Mouse (Mus musculus) MEL (cell line): Measurements from ENCODE around the gene Kcne3. TPM values are rescaled to one million over a fixed set of nuclear protein-coding genes. Genes with fewer than 3 reads are reported as not detected.
A peak's percentile ranks its signal among the peaks of the same experiment; 100 is the strongest.

Source experiments
- DNase-seq: peaks from one replicate; pipeline ENCODE4 v3.0.0; 2011; ENCODE audit warnings: low read depth, low spot score
- H3K27ac ChIP-seq: 2 replicates; pipeline ENCODE4 v1.5.1; 2012; ENCODE audit warnings: low read depth, mild to moderate bottlenecking, control low read depth, low read length, moderate library complexity; ENCODE audit not compliant: control insufficient read depth
- H3K27me3 ChIP-seq, 2 experiments: fragments of 150-350 bp in 1 of 2; sonication (generic) in 1 of 2; 2 replicates each; pipeline ENCODE4 v1.6.1; 2012; ENCODE audit warnings: low read length in 2 of 2, mild to moderate bottlenecking in 2 of 2, improper control_type of control experiment in 1 of 2, moderate library complexity in 1 of 2; ENCODE audit not compliant: insufficient read depth in 2 of 2, control insufficient read depth in 1 of 2
- H3K36me3 ChIP-seq, 2 experiments: 2 replicates each; pipeline ENCODE4 v1.6.1; 2012 to 2014; ENCODE audit warnings: low read length in 2 of 2, improper control_type of control experiment in 1 of 2, inconsistent platforms in 1 of 2, mild to moderate bottlenecking in 1 of 2; ENCODE audit not compliant: insufficient read depth in 2 of 2, control insufficient read depth in 1 of 2
- H3K4me1 ChIP-seq, 2 experiments: fragments of 150-350 bp in 1 of 2; sonication (generic) in 1 of 2; 2 replicates each; pipeline ENCODE4 v1.6.1; 2012; ENCODE audit warnings: low read length in 2 of 2, improper control_type of control experiment in 1 of 2, mild to moderate bottlenecking in 1 of 2; ENCODE audit not compliant: insufficient read depth in 2 of 2, control insufficient read depth in 1 of 2
- H3K4me3 ChIP-seq, 2 experiments: fragments of 150-350 bp in 1 of 2; sonication (generic) in 1 of 2; 2 replicates each; pipeline ENCODE4 v1.5.1; 2012; ENCODE audit warnings: low read depth in 2 of 2, low read length in 2 of 2, mild to moderate bottlenecking in 2 of 2, moderate library complexity in 2 of 2, control low read depth in 1 of 2, improper control_type of control experiment in 1 of 2; ENCODE audit not compliant: control insufficient read depth in 1 of 2, insufficient read depth in 1 of 2
- H3K79me2 ChIP-seq: 2 replicates; pipeline ENCODE4 v1.6.1; 2012; ENCODE audit warnings: mild to moderate bottlenecking, low read length, moderate library complexity; ENCODE audit not compliant: control insufficient read depth, poor library complexity, insufficient read depth
- H3K9ac ChIP-seq: 2 replicates; pipeline ENCODE4 v1.6.1; 2012; ENCODE audit warnings: low read depth, mild to moderate bottlenecking, control low read depth, low read length, moderate library complexity; ENCODE audit not compliant: control insufficient read depth, poor library complexity, severe bottlenecking
- H3K9me3 ChIP-seq: fragments of 150-350 bp; sonication (generic); replicated peaks from 2 replicates; pipeline ENCODE4 v1.6.1; 2012; ENCODE audit warnings: mild to moderate bottlenecking, low read length, improper control_type of control experiment, moderate library complexity; ENCODE audit not compliant: insufficient read depth
- CHD1 ChIP-seq: IDR thresholded peaks from 2 replicates; pipeline ENCODE4 v1.6.1; 2012; ENCODE audit warnings: low read depth, mild to moderate bottlenecking, inconsistent platforms, low read length, improper control_type of control experiment
- CHD2 ChIP-seq: IDR thresholded peaks from 2 replicates; pipeline ENCODE4 v1.6.1; 2011; ENCODE audit warnings: low read length, improper control_type of control experiment
- CTCF ChIP-seq, 3 experiments: IDR thresholded peaks in 2 of 3; conservative IDR thresholded peaks in 1 of 3; 2 replicates each; pipeline ENCODE4 v1.5.1; 2011 to 2012; ENCODE audit warnings: low read length in 3 of 3, low read depth in 2 of 3, mild to moderate bottlenecking in 2 of 3, improper control_type of control experiment in 1 of 3, inconsistent platforms in 1 of 3, mixed read lengths in 1 of 3, moderate library complexity in 1 of 3; ENCODE audit not compliant: control insufficient read depth in 1 of 3, insufficient read depth in 1 of 3, poor library complexity in 1 of 3, severe bottlenecking in 1 of 3
- E2F4 ChIP-seq: IDR thresholded peaks from 2 replicates; pipeline ENCODE4 v1.6.1; 2011; ENCODE audit warnings: low read depth, low read length, improper control_type of control experiment, borderline replicate concordance
- ELF1 ChIP-seq: IDR thresholded peaks from 2 replicates; pipeline ENCODE4 v1.6.1; 2014; ENCODE audit warnings: low read depth, mild to moderate bottlenecking, inconsistent platforms, low read length, improper control_type of control experiment, moderate library complexity
- EP300 ChIP-seq, 2 experiments: IDR thresholded peaks; 2 replicates each; pipeline ENCODE4 v1.6.1; 2011; ENCODE audit warnings: improper control_type of control experiment in 2 of 2, low read length in 2 of 2, low read depth in 1 of 2, mild to moderate bottlenecking in 1 of 2
- ETS1 ChIP-seq: IDR thresholded peaks from 2 replicates; pipeline ENCODE4 v1.6.1; 2012; ENCODE audit warnings: low read depth, mild to moderate bottlenecking, inconsistent platforms, low read length, improper control_type of control experiment, moderate library complexity
- GABPA ChIP-seq: IDR thresholded peaks from 2 replicates; pipeline ENCODE4 v1.6.1; 2012; ENCODE audit warnings: low read depth, mild to moderate bottlenecking, inconsistent platforms, low read length, improper control_type of control experiment, moderate library complexity
- GATA1 ChIP-seq: IDR thresholded peaks from 2 replicates; pipeline ENCODE4 v1.6.1; 2011; ENCODE audit warnings: low read depth, low read length, improper control_type of control experiment
- HCFC1 ChIP-seq: IDR thresholded peaks from 2 replicates; pipeline ENCODE4 v1.6.1; 2012; ENCODE audit warnings: low read depth, mild to moderate bottlenecking, inconsistent platforms, low read length, improper control_type of control experiment, moderate library complexity
- JUND ChIP-seq: IDR thresholded peaks from 2 replicates; pipeline ENCODE4 v1.6.1; 2011; ENCODE audit warnings: low read depth, mild to moderate bottlenecking, improper control_type of control experiment, low read length
- MAFK ChIP-seq: IDR thresholded peaks from 2 replicates; pipeline ENCODE4 v1.6.1; 2011; ENCODE audit warnings: low read depth, mild to moderate bottlenecking, low read length, improper control_type of control experiment, borderline replicate concordance
- MAX ChIP-seq: IDR thresholded peaks from 2 replicates; pipeline ENCODE4 v1.6.1; 2011; ENCODE audit warnings: low read length, improper control_type of control experiment
- MAZ ChIP-seq: IDR thresholded peaks from 2 replicates; pipeline ENCODE4 v1.6.1; 2012; ENCODE audit warnings: low read depth, mild to moderate bottlenecking, inconsistent platforms, low read length, improper control_type of control experiment
- MEF2A ChIP-seq: IDR thresholded peaks from 2 replicates; pipeline ENCODE4 v1.6.1; 2014; ENCODE audit warnings: low read depth, mild to moderate bottlenecking, inconsistent platforms, low read length, improper control_type of control experiment; ENCODE audit not compliant: poor library complexity, insufficient replicate concordance, severe bottlenecking; ENCODE audit errors: extremely low read depth
- MXI1 ChIP-seq: IDR thresholded peaks from 2 replicates; pipeline ENCODE4 v1.6.1; 2011; ENCODE audit warnings: mild to moderate bottlenecking, low read depth, low read length, improper control_type of control experiment
- MYB ChIP-seq: IDR thresholded peaks from 2 replicates; pipeline ENCODE4 v1.6.1; 2011; ENCODE audit warnings: mild to moderate bottlenecking, low read depth, low read length, improper control_type of control experiment
- MYC ChIP-seq: IDR thresholded peaks from 2 replicates; pipeline ENCODE4 v1.6.1; 2011; ENCODE audit warnings: low read depth, mild to moderate bottlenecking, low read length, improper control_type of control experiment, moderate library complexity
- NELFE ChIP-seq: IDR thresholded peaks from 2 replicates; pipeline ENCODE4 v1.6.1; 2011; ENCODE audit warnings: low read depth, low read length, improper control_type of control experiment
- NRF1 ChIP-seq: IDR thresholded peaks from 2 replicates; pipeline ENCODE4 v1.6.1; 2014; ENCODE audit warnings: low read depth, mild to moderate bottlenecking, inconsistent platforms, low read length, improper control_type of control experiment, moderate library complexity; ENCODE audit not compliant: poor library complexity, insufficient read depth, severe bottlenecking
- POLR2A ChIP-seq, 2 experiments: IDR thresholded peaks; 2 replicates each; pipeline ENCODE4 v1.6.1; 2011 to 2012; ENCODE audit warnings: low read length in 2 of 2, mild to moderate bottlenecking in 2 of 2, control low read depth in 1 of 2, improper control_type of control experiment in 1 of 2, low read depth in 1 of 2, moderate library complexity in 1 of 2; ENCODE audit not compliant: control insufficient read depth in 1 of 2, insufficient read depth in 1 of 2, poor library complexity in 1 of 2
- POLR2AphosphoS2 ChIP-seq: IDR thresholded peaks from 2 replicates; pipeline ENCODE4 v1.6.1; 2011; ENCODE audit warnings: low read length, improper control_type of control experiment
- POLR2AphosphoS5 ChIP-seq: IDR thresholded peaks from 2 replicates; pipeline ENCODE4 v1.6.1; 2012; ENCODE audit warnings: low read depth, borderline replicate concordance, mild to moderate bottlenecking, inconsistent platforms, low read length, moderate library complexity, mixed read lengths
- RCOR1 ChIP-seq: IDR thresholded peaks from 2 replicates; pipeline ENCODE4 v1.6.1; 2012; ENCODE audit warnings: low read depth, mild to moderate bottlenecking, inconsistent platforms, low read length, improper control_type of control experiment
- SIN3A ChIP-seq: IDR thresholded peaks from 2 replicates; pipeline ENCODE4 v1.6.1; 2012; ENCODE audit warnings: low read length, improper control_type of control experiment, inconsistent platforms
- SMC3 ChIP-seq: IDR thresholded peaks from 2 replicates; pipeline ENCODE4 v1.6.1; 2011; ENCODE audit warnings: low read depth, low read length, improper control_type of control experiment
- TAL1 ChIP-seq: IDR thresholded peaks from 2 replicates; pipeline ENCODE4 v1.6.1; 2012; ENCODE audit warnings: mild to moderate bottlenecking, inconsistent platforms, low read length, moderate library complexity, mixed read lengths
- TBP ChIP-seq: IDR thresholded peaks from 2 replicates; pipeline ENCODE4 v1.8.0; 2011; ENCODE audit warnings: low read depth, low read length, improper control_type of control experiment
- TCF12 ChIP-seq: IDR thresholded peaks from 2 replicates; pipeline ENCODE4 v1.6.1; 2014; ENCODE audit warnings: low read depth, mild to moderate bottlenecking, inconsistent platforms, low read length, improper control_type of control experiment, moderate library complexity
- UBTF ChIP-seq: IDR thresholded peaks from 2 replicates; pipeline ENCODE4 v1.6.1; 2012; ENCODE audit warnings: low read depth, mild to moderate bottlenecking, inconsistent platforms, low read length, improper control_type of control experiment, moderate library complexity, borderline replicate concordance; ENCODE audit not compliant: insufficient read depth
- USF1 ChIP-seq: IDR thresholded peaks from 2 replicates; pipeline ENCODE4 v1.6.1; 2014; ENCODE audit warnings: low read depth, mild to moderate bottlenecking, inconsistent platforms, low read length, improper control_type of control experiment, moderate library complexity
- USF2 ChIP-seq, 2 experiments: IDR thresholded peaks; 2 replicates each; pipeline ENCODE4 v1.6.1; 2011 to 2012; ENCODE audit warnings: improper control_type of control experiment in 2 of 2, low read length in 2 of 2, borderline replicate concordance in 1 of 2, inconsistent platforms in 1 of 2, low read depth in 1 of 2, mild to moderate bottlenecking in 1 of 2; ENCODE audit not compliant: insufficient read depth in 1 of 2
- ZC3H11A ChIP-seq: IDR thresholded peaks from 2 replicates; pipeline ENCODE4 v1.6.1; 2012; ENCODE audit warnings: low read depth, mild to moderate bottlenecking, inconsistent platforms, low read length, improper control_type of control experiment
- ZKSCAN1 ChIP-seq: IDR thresholded peaks from 2 replicates; pipeline ENCODE4 v1.6.1; 2012; ENCODE audit warnings: low read depth, mild to moderate bottlenecking, inconsistent platforms, low read length, improper control_type of control experiment, moderate library complexity
- ZMIZ1 ChIP-seq: IDR thresholded peaks from 2 replicates; pipeline ENCODE4 v1.6.1; 2012; ENCODE audit warnings: low read depth, mild to moderate bottlenecking, inconsistent platforms, low read length, improper control_type of control experiment, moderate library complexity
- ZNF384 ChIP-seq: IDR thresholded peaks from 2 replicates; pipeline ENCODE4 v1.6.1; 2012; ENCODE audit warnings: low read depth, mild to moderate bottlenecking, inconsistent platforms, low read length, improper control_type of control experiment
- polyA plus RNA-seq, 2 experiments: library from polyadenylated mRNA; stranded (reverse) in 1 of 2; unstranded in 1 of 2; fragments of >175 nt in 1 of 2; fragments of >200 nt in 1 of 2; gene quantifications; 2 replicates each; pipeline versions ENCODE4 v1.2.1 to v1.2.4; 2012; ENCODE audit warnings: low replicate concordance in 2 of 2, low read depth in 1 of 2; ENCODE audit not compliant: insufficient read length in 2 of 2, insufficient read depth in 1 of 2, missing spikeins in 1 of 2
- total RNA-seq: library from RNA; depleted of rRNA; stranded (reverse); fragments of 300-350 nt; gene quantifications from 2 replicates; pipeline ENCODE4 v1.2.3, GENCODE M21; 2012; rRNA removed

Gene Kcne3
- 3.8 and 6.7 TPM in 2 replicates for total RNA-seq
- 1 to 10 TPM in 1 of 2 experiments, not detected in 1; 4.9 TPM for polyA plus RNA-seq

- H3K79me2 ChIP-seq = no peaks in the 10 kb centered on the region
- no peaks in the 10 kb centered on the region for H3K27me3 ChIP-seq
- H3K36me3 ChIP-seq = peaks cover 0 to 41% of the 10 kb centered on the region in 2 experiments; a peak in 2 of 4 replicates
- H3K9me3 ChIP-seq = no peaks in the 10 kb centered on the region
- no peak within 1 kb of the TSS; the same call in 1 of the 2 replicates for H3K27ac ChIP-seq
- peak; percentile 67 for DNase-seq
- H3K4me1 ChIP-seq = peaks cover 23 to 51% of the 10 kb centered on the region in 2 experiments
- H3K4me3 ChIP-seq = peak within 1 kb of the TSS; percentile 4 to 55
- peak within 1 kb of the TSS; percentile 1; the same call in 1 of the 2 replicates for H3K9ac ChIP-seq
- TF ChIP-seq NELFE (no peak), SIN3A (0 out of 2 replicates have a peak, but pooled peaks have one; percentile 18), MAX (peak; percentile 61; the same call in 1 of the 2 replicates), RCOR1 (no peak; the same call in 1 of the 2 replicates), E2F4 (no peak), GATA1 (peak; percentile 63), ZKSCAN1 (no peak), UBTF (no peak), CTCF (IDR thresholded peaks at IDR 0.05 in 2 of 3, conservative IDR thresholded peaks at IDR 0.05 in 1 of 3; ENCODE audit: control insufficient read depth in 1 of 3, insufficient read depth in 1 of 3, low read depth in 2 of 3, low read length in 3 of 3, poor library complexity in 1 of 3, severe bottlenecking in 1 of 3) (no peak), POLR2AphosphoS5 (no peak), ELF1 (0 out of 2 replicates have a peak, but pooled peaks have one; percentile 39), CHD2 (no peak), MYC (0 out of 2 replicates have a peak, but pooled peaks have one; percentile 49), USF1 (no peak), CHD1 (no peak), USF2 (IDR thresholded peaks at IDR 0.05; ENCODE audit: borderline replicate concordance in 1 of 2, insufficient read depth in 1 of 2, low read depth in 1 of 2, low read length in 2 of 2) (no peak), GABPA (no peak), ZNF384 (no peak), ZC3H11A (no peak), TAL1 (no peak), ZMIZ1 (no peak), TBP (no peak), JUND (0 out of 2 replicates have a peak, but pooled peaks have one; percentile 6), MAZ (no peak; the same call in 1 of the 2 replicates), POLR2A (IDR thresholded peaks at IDR 0.05; ENCODE audit: control insufficient read depth in 1 of 2, insufficient read depth in 1 of 2, low read depth in 1 of 2, low read length in 2 of 2, poor library complexity in 1 of 2) (peak in 1 of 2 experiments; percentile 28; a peak in 1 of 4 replicates), MAFK (no peak), SMC3 (no peak), TCF12 (peak; percentile 44; the same call in 1 of the 2 replicates), NRF1 (no peak), MEF2A (no peak), MYB (peak; percentile 88), EP300 (IDR thresholded peaks at IDR 0.05; ENCODE audit: low read depth in 1 of 2, low read length in 2 of 2) (peak; percentile 77 to 84), POLR2AphosphoS2 (no peak), HCFC1 (0 out of 2 replicates have a peak, but pooled peaks have one; percentile 33), MXI1 (peak; percentile 47; the same call in 1 of the 2 replicates), ETS1 (peak; percentile 32; the same call in 1 of the 2 replicates)
These were observed at the start of gene Kcne3 for GRCm38 (mm10) chr7:100176269-100176668. TSS of gene Kcne3 (plus strand) at chr7:100176502.
